Mouse (Mus musculus) G1E (cell line): ENCODE data around the gene Gss.

Experiments
- CTCF ChIP-seq: IDR thresholded peaks from 2 replicates; pipeline ENCODE4 v1.5.1; 2012; ENCODE audit warnings: low read depth, low read length, inconsistent platforms, mixed read lengths
- GATA1 ChIP-seq: IDR thresholded peaks from 2 replicates; pipeline ENCODE4 v1.6.1; 2012; ENCODE audit warnings: borderline replicate concordance, low read length, inconsistent platforms, mixed read lengths

- TF ChIP-seq CTCF = no peak
- no peak for TF ChIP-seq GATA1
Measured at GRCm38 (mm10) chr2:155585082-155585481, 7.5 kb downstream of the Gss start.
